Mouse (Mus musculus): ENCODE results near the gene Fkbp15.
"Not testable (repeated sequence)": the region's sequence is repeated elsewhere in the genome, so short reads cannot be mapped to it uniquely, and the experiment has no call there.

The Fkbp15 gene

GRCm38 (mm10) chr4:62282969-62283368 lies 77.4 kb downstream of the Fkbp15 start:
- DNase-seq (ENCODE audit: low spot score): no peak

GRCm38 (mm10) chr4:62281319-62281718 lies 79.0 kb downstream of the Fkbp15 start:
- DNase-seq (ENCODE audit: low spot score): no peak

- no peak for DNase-seq (ENCODE audit: low spot score)
These were observed 82.3 kb downstream of the Fkbp15 start for GRCm38 (mm10) chr4:62278081-62278480.

GRCm38 (mm10) chr4:62277222-62277621 lies 83.1 kb downstream of the Fkbp15 start:
- DNase-seq (ENCODE audit: low spot score): no peak

- no peak for DNase-seq (ENCODE audit: low spot score)
These were observed 83.7 kb downstream of the Fkbp15 start for GRCm38 (mm10) chr4:62276642-62277041.

- no peak for DNase-seq (ENCODE audit: low spot score)
These were observed 85.4 kb downstream of the Fkbp15 start for GRCm38 (mm10) chr4:62274841-62275536.

GRCm38 (mm10) chr4:62273916-62274315 lies 86.4 kb downstream of the Fkbp15 start:
- DNase-seq (ENCODE audit: low spot score): no peak

- no peak for DNase-seq (ENCODE audit: low spot score)
These were observed 87.7 kb downstream of the Fkbp15 start for GRCm38 (mm10) chr4:62272696-62273095.

- no peak for DNase-seq (ENCODE audit: low spot score)
These were observed 93.2 kb downstream of the Fkbp15 start for GRCm38 (mm10) chr4:62267101-62267500.

- not testable (repeated sequence) for DNase-seq (ENCODE audit: low spot score)
These were observed 94.3 kb downstream of the Fkbp15 start for GRCm38 (mm10) chr4:62266016-62266415.

- DNase-seq (ENCODE audit: low spot score): no peak
These were observed 95.1 kb downstream of the Fkbp15 start for GRCm38 (mm10) chr4:62265154-62265836.

- no peak for DNase-seq (ENCODE audit: low spot score)
These were observed 97.1 kb downstream of the Fkbp15 start for GRCm38 (mm10) chr4:62263133-62263844.

- no peak for DNase-seq (ENCODE audit: low spot score)
These were observed 98.1 kb downstream of the Fkbp15 start, which contains the start of gene Slc31a2 for GRCm38 (mm10) chr4:62262276-62262675. Gene Slc31a2 (plus strand): TSS chr4:62262562.

- peak; percentile 36 for DNase-seq (ENCODE audit: low spot score)
These were observed 103.4 kb downstream of the Fkbp15 start for GRCm38 (mm10) chr4:62256931-62257330.

GRCm38 (mm10) chr4:62254551-62254950 lies 105.8 kb downstream of the Fkbp15 start:
- no peak for DNase-seq (ENCODE audit: low spot score)

- DNase-seq (ENCODE audit: low spot score): no peak
These were observed 108.6 kb downstream of the Fkbp15 start for GRCm38 (mm10) chr4:62251776-62252175.

GRCm38 (mm10) chr4:62250896-62251544 lies 109.3 kb downstream of the Fkbp15 start:
- no peak for DNase-seq (ENCODE audit: low spot score)
